Mouse (Mus musculus) CH12.LX (cell line): ENCODE results near the gene Pcbp4. TPM values are rescaled to one million over a fixed set of nuclear protein-coding genes. Genes with fewer than 3 reads are reported as not detected.

Experiments
- DNase-seq: peaks from one replicate; pipeline ENCODE4 v3.0.0-alpha.2; 2013; ENCODE audit errors: extremely low read depth
- H3K27ac ChIP-seq: 2 replicates; pipeline ENCODE4 v1.5.1; 2012; ENCODE audit warnings: low read depth, mild to moderate bottlenecking, control low read depth, moderate library complexity; ENCODE audit not compliant: insufficient read depth
- H3K27me3 ChIP-seq: replicated peaks from 2 replicates; pipeline ENCODE3; 2012; ENCODE audit warnings: inconsistent platforms
- H3K36me3 ChIP-seq, 2 experiments: replicated peaks in 1 of 2; 2 replicates each; pipeline versions ENCODE3 to v1.6.1; 2012; ENCODE audit warnings: inconsistent platforms in 1 of 2, low read length in 1 of 2, mild to moderate bottlenecking in 1 of 2, mixed read lengths in 1 of 2, moderate library complexity in 1 of 2; ENCODE audit not compliant: control insufficient read depth in 1 of 2, insufficient read depth in 1 of 2
- H3K4me1 ChIP-seq, 2 experiments: 2 replicates each; pipeline ENCODE4 v1.6.1; 2012; ENCODE audit warnings: inconsistent platforms in 1 of 2, moderate library complexity in 1 of 2; ENCODE audit not compliant: insufficient read depth in 2 of 2, control insufficient read depth in 1 of 2
- H3K4me2 ChIP-seq: 2 replicates; pipeline ENCODE4 v1.6.1; 2012; ENCODE audit warnings: low read depth, mild to moderate bottlenecking, control low read depth; ENCODE audit not compliant: poor library complexity, insufficient read depth, severe bottlenecking
- H3K4me3 ChIP-seq, 3 experiments: fragments of 150-350 bp in 1 of 3; sonication (generic) in 1 of 3; replicated peaks in 1 of 3; 2 replicates each; pipeline versions ENCODE3 to v1.5.1; 2011 to 2012; ENCODE audit warnings: low read depth in 2 of 3, low read length in 2 of 3, mild to moderate bottlenecking in 2 of 3, moderate library complexity in 2 of 3, control low read depth in 1 of 3, improper control_type of control experiment in 1 of 3, inconsistent platforms in 1 of 3, mixed read lengths in 1 of 3; ENCODE audit not compliant: poor library complexity in 1 of 3
- H3K79me2 ChIP-seq: replicated peaks from 2 replicates; pipeline ENCODE4 v1.6.1; 2012; ENCODE audit warnings: mild to moderate bottlenecking, moderate library complexity; ENCODE audit not compliant: control insufficient read depth, poor library complexity, insufficient read depth, severe bottlenecking; ENCODE audit errors: extremely low read depth
- H3K9ac ChIP-seq: 2 replicates; pipeline ENCODE4 v1.6.1; 2012; ENCODE audit warnings: low read depth, mild to moderate bottlenecking, control low read depth, moderate library complexity; ENCODE audit not compliant: insufficient read depth
- H3K9me3 ChIP-seq: replicated peaks from 2 replicates; pipeline ENCODE3; 2012; ENCODE audit warnings: low read length, inconsistent platforms, mixed read lengths
- CHD2 ChIP-seq: IDR thresholded peaks from 2 replicates; pipeline ENCODE4 v1.6.1; 2011; ENCODE audit warnings: low read length, improper control_type of control experiment
- ELF1 ChIP-seq: IDR thresholded peaks from 2 replicates; pipeline ENCODE4 v1.6.1; 2014; ENCODE audit warnings: low read depth, mild to moderate bottlenecking, inconsistent platforms, low read length, improper control_type of control experiment
- EP300 ChIP-seq: IDR thresholded peaks from 2 replicates; pipeline ENCODE4 v1.6.1; 2011; ENCODE audit warnings: low read length, improper control_type of control experiment
- ETS1 ChIP-seq: conservative IDR thresholded peaks from 2 replicates; pipeline ENCODE4 v1.6.1; 2012; ENCODE audit warnings: low read depth, mild to moderate bottlenecking, inconsistent platforms, low read length, improper control_type of control experiment, moderate library complexity
- GABPA ChIP-seq: IDR thresholded peaks from 2 replicates; pipeline ENCODE4 v1.6.1; 2012; ENCODE audit warnings: low read depth, low read length, improper control_type of control experiment, inconsistent platforms; ENCODE audit not compliant: insufficient replicate concordance
- JUND ChIP-seq: conservative IDR thresholded peaks from 2 replicates; pipeline ENCODE4 v1.6.1; 2011; ENCODE audit warnings: low read depth, low read length, improper control_type of control experiment
- KAT2A ChIP-seq: IDR thresholded peaks from 2 replicates; pipeline ENCODE4 v1.6.1; 2012; ENCODE audit warnings: low read length, improper control_type of control experiment, inconsistent platforms; ENCODE audit not compliant: insufficient replicate concordance
- MEF2A ChIP-seq: IDR thresholded peaks from 2 replicates; pipeline ENCODE4 v1.6.1; 2014; ENCODE audit warnings: low read depth, mild to moderate bottlenecking, inconsistent platforms, low read length, improper control_type of control experiment, borderline replicate concordance
- MXI1 ChIP-seq: IDR thresholded peaks from 2 replicates; pipeline ENCODE4 v1.6.1; 2011; ENCODE audit warnings: mild to moderate bottlenecking, low read depth, low read length, improper control_type of control experiment
- MYC ChIP-seq: IDR thresholded peaks from 2 replicates; pipeline ENCODE4 v1.6.1; 2011; ENCODE audit warnings: low read depth, mild to moderate bottlenecking, improper control_type of control experiment, low read length
- NELFE ChIP-seq: IDR thresholded peaks from 2 replicates; pipeline ENCODE4 v1.6.1; 2011; ENCODE audit warnings: low read depth, low read length, improper control_type of control experiment
- PAX5 ChIP-seq: IDR thresholded peaks from 2 replicates; pipeline ENCODE4 v1.6.1; 2012; ENCODE audit warnings: low read length, inconsistent platforms, mixed read lengths
- POLR2A ChIP-seq: IDR thresholded peaks from 2 replicates; pipeline ENCODE4 v1.6.1; 2011; ENCODE audit warnings: low read depth, mild to moderate bottlenecking, improper control_type of control experiment, low read length
- POLR2AphosphoS2 ChIP-seq: IDR thresholded peaks from 2 replicates; pipeline ENCODE4 v1.6.1; 2011; ENCODE audit warnings: low read depth, low read length, improper control_type of control experiment
- RAD21 ChIP-seq: IDR thresholded peaks from 2 replicates; pipeline ENCODE4 v1.6.1; 2011; ENCODE audit warnings: low read depth, mild to moderate bottlenecking, low read length, improper control_type of control experiment, moderate library complexity
- RCOR1 ChIP-seq: conservative IDR thresholded peaks from 2 replicates; pipeline ENCODE4 v1.6.1; 2012; ENCODE audit warnings: low read depth, mild to moderate bottlenecking, inconsistent platforms, low read length, improper control_type of control experiment
- TBP ChIP-seq: conservative IDR thresholded peaks from 2 replicates; pipeline ENCODE4 v1.6.1; 2011; ENCODE audit warnings: low read depth, low read length, improper control_type of control experiment
- TCF12 ChIP-seq: IDR thresholded peaks from 2 replicates; pipeline ENCODE4 v1.6.1; 2014; ENCODE audit warnings: low read depth, mild to moderate bottlenecking, inconsistent platforms, low read length, improper control_type of control experiment
- UBTF ChIP-seq: IDR thresholded peaks from 2 replicates; pipeline ENCODE4 v1.6.1; 2012; ENCODE audit warnings: low read depth, mild to moderate bottlenecking, inconsistent platforms, low read length, improper control_type of control experiment, moderate library complexity
- USF1 ChIP-seq: IDR thresholded peaks from 2 replicates; pipeline ENCODE4 v1.6.1; 2014; ENCODE audit warnings: low read depth, mild to moderate bottlenecking, inconsistent platforms, low read length, improper control_type of control experiment
- USF2 ChIP-seq: conservative IDR thresholded peaks from 2 replicates; pipeline ENCODE4 v1.6.1; 2011; ENCODE audit warnings: low read depth, low read length, improper control_type of control experiment
- ZKSCAN1 ChIP-seq: IDR thresholded peaks from 2 replicates; pipeline ENCODE4 v1.6.1; 2012; ENCODE audit warnings: low read depth, inconsistent platforms, low read length, improper control_type of control experiment, borderline replicate concordance
- ZMIZ1 ChIP-seq: IDR thresholded peaks from 2 replicates; pipeline ENCODE4 v1.6.1; 2012; ENCODE audit warnings: low read depth, mild to moderate bottlenecking, inconsistent platforms, low read length, improper control_type of control experiment
- ZNF384 ChIP-seq: IDR thresholded peaks from 2 replicates; pipeline ENCODE4 v1.6.1; 2012; ENCODE audit warnings: low read depth, low read length, improper control_type of control experiment, inconsistent platforms
- dilution Hi-C: fragments of 300-500 bp; cut with MboI; formaldehyde crosslinking; loops from 2 replicates; pipeline ENCODE4 v1.14.3; 2020; ENCODE audit warnings: low sequenced_read_pairs; ENCODE audit not compliant: extremely low pct_unique_long_range_greater_than_20kb, extremely low pct_ligation_motif_present
- in situ Hi-C: fragments of 300-500 bp; cut with MboI; formaldehyde crosslinking; loops from 3 replicates; pipeline ENCODE4 v1.14.3; 2019; ENCODE audit warnings: low sequenced_read_pairs, low pct_ligation_motif_present, low pct_unique_long_range_greater_than_20kb, mixed read lengths
- polyA plus RNA-seq: library from polyadenylated mRNA; unstranded; fragments of >175 nt; gene quantifications from 2 replicates; pipeline ENCODE4 v1.2.1, GENCODE M21; 2012; ENCODE audit warnings: low read depth; ENCODE audit not compliant: insufficient read length
- total RNA-seq, 2 experiments: library from RNA; depleted of rRNA; stranded (reverse); fragments of 300-350 nt in 1 of 2; fragments of >200 nt in 1 of 2; gene quantifications; 2 replicates each; pipeline ENCODE4 v1.2.3; 2012 to 2014

Pcbp4 gene
- total and polyA plus RNA-seq, 3 experiments = 44.0 to 54.2 (median 44.1) TPM

DNA sequence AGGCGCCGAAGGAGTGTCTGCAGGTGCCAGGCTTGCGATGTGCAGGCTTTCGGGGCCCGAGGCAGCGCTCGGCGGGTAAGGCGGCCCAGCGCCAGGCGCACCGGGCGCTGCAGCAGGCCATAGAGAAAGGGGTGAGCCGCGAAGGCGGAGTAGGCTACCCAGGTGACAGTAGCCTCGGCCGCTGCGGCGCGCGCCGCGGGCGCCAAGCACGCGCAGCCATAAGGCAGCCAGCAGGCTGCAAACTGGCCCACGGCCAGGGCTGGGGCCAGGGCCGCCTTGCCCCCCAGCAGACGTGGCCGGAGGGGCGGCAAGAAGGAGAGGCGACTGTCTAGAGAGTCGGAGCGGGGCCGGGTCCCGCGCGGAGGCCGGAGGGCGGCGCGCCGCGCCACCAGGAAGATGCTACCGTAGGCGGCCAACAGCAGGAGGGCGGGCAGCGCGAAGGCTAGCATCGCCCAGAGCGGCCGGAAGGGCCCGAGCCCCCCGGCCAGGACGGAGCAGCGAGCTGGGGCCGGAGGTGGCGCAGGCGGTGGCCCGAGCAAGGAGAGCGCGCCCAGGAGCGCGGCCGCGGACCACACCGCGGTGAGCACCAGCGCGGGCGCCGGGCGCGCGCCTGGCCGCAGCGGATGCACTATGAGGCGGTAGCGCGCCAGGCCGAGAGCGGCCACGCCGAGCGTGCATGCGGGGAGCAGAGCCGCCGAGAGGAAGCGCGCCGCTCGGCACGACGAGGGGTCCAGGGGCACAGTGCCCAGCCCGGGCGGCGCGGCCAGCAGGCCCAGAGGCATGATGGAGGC is 11.9 kb downstream of the Pcbp4 start:
- no peaks in the 10 kb centered on the region for H3K27me3 ChIP-seq
- dilution Hi-C loops = no loop called here
- H3K9me3 ChIP-seq = peaks cover 16% of the 10 kb centered on the region
- no peaks in the 10 kb centered on the region for H3K4me1 ChIP-seq
- H3K9ac ChIP-seq = no peak overlapping the region
- no peak overlapping the region for H3K4me3 ChIP-seq
- no peak overlapping the region for H3K27ac ChIP-seq
- H3K36me3 ChIP-seq = peaks cover 43 to 63% of the 10 kb centered on the region in 2 experiments
- no peak overlapping the region for H3K4me2 ChIP-seq
- in situ Hi-C loops = no loop called here
- no peaks in the 10 kb centered on the region for H3K79me2 ChIP-seq
- no peak for TF ChIP-seq KAT2A
- TF ChIP-seq UBTF = no peak
- TF ChIP-seq EP300 = no peak
- no peak for TF ChIP-seq NELFE
- TF ChIP-seq USF2 = no peak
- no peak for TF ChIP-seq RAD21
- no peak for TF ChIP-seq ZNF384
- no peak for TF ChIP-seq ELF1
- TF ChIP-seq POLR2A = no peak
- no peak for TF ChIP-seq ETS1
- no peak for DNase-seq

DNA sequence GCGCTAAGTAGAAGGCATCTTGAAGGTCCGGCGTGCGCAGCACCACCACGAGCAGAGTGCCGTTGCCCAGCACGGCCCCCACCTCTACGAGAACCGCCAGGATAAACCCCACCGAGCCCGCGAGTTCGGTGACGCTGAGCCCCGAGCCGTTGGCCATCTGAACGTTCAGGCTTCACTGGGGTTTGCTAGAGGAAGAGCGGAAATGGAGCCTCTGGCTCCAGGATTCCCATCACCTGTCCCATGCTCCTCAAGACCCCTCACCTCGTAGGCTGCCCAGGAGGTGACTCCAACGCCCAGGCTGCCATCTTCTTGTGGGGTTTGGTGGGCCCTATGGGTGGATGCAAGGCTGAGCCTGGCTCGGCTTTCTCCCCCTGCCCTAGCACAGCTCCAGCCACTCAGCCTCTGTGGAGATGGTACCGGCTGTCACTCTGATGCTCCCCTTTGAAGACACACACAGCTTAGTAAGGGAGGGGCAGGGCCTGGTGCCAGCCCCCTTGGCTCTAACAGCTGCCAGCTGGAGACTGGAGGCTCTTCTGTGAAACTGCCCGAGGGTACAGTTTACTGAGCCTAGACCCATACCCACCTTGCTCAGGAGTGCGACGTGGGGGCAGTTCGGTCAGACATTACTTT is 12.6 kb downstream of the Pcbp4 start, which contains the start of gene Gpr62:
TSS of gene Gpr62 (minus strand) at position 368 of the 630 bp plus-strand sequence.
- Histone ChIP-seq H3K4me1 (no peaks in the 10 kb centered on the region), H3K27ac (no peak within 1 kb of the TSS), H3K27me3 (no peaks in the 10 kb centered on the region), H3K4me3 (no peak within 1 kb of the TSS), H3K9ac (no peak within 1 kb of the TSS), H3K36me3 (peaks cover 35 to 58% of the 10 kb centered on the region in 2 experiments), H3K4me2 (no peak within 1 kb of the TSS), H3K9me3 (peaks cover 16% of the 10 kb centered on the region), H3K79me2 (no peaks in the 10 kb centered on the region)
- DNase-seq = no peak
- dilution Hi-C loops (no loop called here), in situ Hi-C loops (no loop called here)
- TF ChIP-seq JUND (no peak), USF1 (no peak), MXI1 (no peak), TBP (no peak), USF2 (no peak), PAX5 (no peak), RCOR1 (no peak), MYC (no peak), ZMIZ1 (no peak), POLR2AphosphoS2 (no peak), NELFE (no peak), TCF12 (no peak), ZKSCAN1 (no peak), CHD2 (no peak), MEF2A (no peak), GABPA (no peak)
